Mouse (Mus musculus) urinary bladder, adult 2 months (tissue): ENCODE measurements around the gene Cyp4f40. TPM values are rescaled to one million over a fixed set of nuclear protein-coding genes. Genes with fewer than 3 reads are reported as not detected.
"Not testable (repeated sequence)": the region's sequence is repeated elsewhere in the genome, so short reads cannot be mapped to it uniquely, and the experiment has no call there.

Experiments used
- DNase-seq: peaks from one replicate; pipeline ENCODE4 v3.0.0; 2022; ENCODE audit warnings: low spot score
- polyA plus RNA-seq: library from polyadenylated mRNA; depleted of rRNA; stranded (reverse); fragments of >200 nt; gene quantifications from 2 replicates; pipeline ENCODE4 v1.2.3, GENCODE M21; 2012; rRNA removed

Cyp4f40 gene
- 0.19 and 0.50 TPM in 2 replicates for polyA plus RNA-seq

DNA sequence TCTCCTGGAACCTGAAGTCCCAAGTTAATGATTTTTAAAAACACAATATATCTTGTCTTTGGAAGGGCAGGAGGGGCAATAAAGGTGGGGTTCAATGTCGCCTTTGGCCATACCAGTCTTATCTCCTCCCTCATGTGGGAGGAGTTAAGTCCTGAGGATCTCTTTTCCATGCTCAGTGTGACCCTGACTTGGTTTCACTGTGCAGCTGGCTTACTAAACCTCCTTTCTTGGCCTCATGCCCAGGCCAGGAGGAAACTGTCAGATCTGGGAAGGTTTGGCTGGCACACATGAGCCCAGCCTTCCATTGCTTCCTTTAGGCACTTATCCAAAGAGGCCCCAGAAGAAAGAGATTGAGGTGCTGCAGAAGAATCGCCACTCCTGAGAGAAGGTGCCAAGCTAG is at the start of gene Cyp4f40:
Gene Cyp4f40, plus strand, starts transcription at position 189 of the 400 bp plus-strand sequence.
- no peak for DNase-seq

DNA sequence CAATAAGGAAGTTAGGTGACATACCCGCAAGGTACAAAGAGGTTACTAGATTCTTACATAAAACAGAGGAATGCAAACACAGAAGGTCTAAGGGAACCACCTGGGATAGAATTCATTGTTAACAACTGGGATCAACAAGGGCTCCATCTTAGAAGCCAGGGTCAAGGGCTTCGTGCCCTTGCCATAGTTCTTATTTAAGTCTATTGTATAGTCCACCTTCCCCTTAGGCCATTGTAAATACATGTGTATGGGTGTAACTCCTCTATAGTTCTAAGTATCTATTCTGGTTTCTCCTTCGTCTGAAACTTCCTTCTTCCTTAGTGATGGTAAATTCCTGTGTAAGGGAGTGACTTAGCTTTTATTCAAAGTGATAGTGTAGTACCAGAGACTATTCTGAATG is 48.5 kb upstream of the Cyp4f40 start:
- DNase-seq = not testable (repeated sequence)

DNA sequence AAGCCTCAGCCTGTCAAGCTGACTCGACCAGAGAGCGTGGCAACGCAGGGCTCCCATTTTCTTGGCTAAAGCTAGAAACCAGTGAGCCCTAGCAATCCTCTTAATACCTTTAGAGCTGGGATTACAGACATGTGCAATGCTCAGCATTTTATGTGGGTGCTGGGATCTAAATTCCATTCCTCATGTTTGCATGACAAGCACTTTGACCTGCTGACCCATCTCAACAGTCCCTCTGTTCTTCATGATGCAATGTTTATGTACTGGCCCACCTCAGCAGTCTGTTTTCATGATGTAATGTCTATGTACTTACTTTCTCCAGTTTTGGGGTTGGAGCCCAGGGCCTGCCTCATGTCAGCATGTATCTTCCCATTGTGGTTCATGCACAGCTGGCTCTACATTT is 47.8 kb upstream of the Cyp4f40 start:
- DNase-seq = no peak

DNA sequence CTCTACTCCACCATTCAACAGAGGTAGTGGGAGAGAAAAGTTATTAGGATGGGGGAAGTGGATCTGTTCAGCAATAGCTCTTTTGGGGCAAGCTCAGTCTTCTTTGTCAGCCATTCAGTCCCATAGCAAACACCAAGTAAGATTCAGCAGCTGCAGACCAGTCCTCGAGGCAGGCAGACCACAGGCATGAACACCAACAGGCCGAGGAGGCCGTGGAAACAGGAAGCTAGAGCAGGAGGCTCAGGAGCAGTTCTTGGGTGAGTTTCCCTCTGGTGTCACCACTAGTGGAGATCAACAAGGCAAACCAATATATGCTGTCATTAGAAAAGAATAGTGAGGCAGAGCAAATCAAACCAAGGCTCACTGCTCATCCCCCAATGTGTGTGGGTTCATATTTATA is 46.3 kb upstream of the Cyp4f40 start:
- no peak for DNase-seq

DNA sequence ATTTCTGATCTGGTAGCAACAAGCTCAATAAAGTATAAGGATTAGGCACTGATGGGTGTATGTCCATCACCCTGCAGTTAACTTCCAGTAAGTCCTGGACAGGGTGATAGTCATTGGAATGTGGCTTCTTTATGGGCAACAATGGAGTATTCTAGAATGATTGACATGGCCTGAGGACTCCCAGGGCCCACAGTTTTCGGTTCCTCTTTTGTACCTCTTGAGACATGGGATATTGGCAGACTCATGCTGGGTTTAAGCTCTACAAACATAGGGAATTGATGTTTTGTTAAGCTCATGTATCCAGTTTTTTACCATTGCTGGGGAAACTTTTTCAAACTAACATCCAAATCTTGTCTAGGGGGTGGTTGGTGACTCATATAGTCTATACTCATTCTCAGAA is 41.4 kb upstream of the Cyp4f40 start:
- no peak for DNase-seq

DNA sequence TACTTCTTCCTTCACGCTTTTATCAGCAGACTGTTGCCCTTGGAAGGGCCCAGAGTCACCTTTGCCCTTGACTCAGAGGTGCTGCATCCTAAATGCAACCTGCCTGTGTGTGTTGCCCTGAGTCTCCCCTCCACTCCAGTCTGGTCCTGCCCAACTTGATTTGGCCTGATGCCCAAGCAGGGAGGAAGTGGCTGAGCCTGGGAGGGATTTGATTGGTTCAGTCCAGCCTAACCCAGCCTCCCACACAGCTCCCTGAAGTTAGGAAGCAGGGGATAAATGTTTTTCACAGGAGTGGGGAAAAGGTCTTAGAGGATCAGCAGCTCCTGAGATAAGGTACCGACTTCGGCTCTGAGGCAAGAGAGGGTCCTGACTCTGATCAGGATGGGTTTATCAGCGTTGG is 37.7 kb upstream of the Cyp4f40 start, which contains the start of gene Cyp4f37:
Gene Cyp4f37, plus strand, starts transcription at position 292 of the 400 bp plus-strand sequence.
- DNase-seq = not testable (repeated sequence)

DNA sequence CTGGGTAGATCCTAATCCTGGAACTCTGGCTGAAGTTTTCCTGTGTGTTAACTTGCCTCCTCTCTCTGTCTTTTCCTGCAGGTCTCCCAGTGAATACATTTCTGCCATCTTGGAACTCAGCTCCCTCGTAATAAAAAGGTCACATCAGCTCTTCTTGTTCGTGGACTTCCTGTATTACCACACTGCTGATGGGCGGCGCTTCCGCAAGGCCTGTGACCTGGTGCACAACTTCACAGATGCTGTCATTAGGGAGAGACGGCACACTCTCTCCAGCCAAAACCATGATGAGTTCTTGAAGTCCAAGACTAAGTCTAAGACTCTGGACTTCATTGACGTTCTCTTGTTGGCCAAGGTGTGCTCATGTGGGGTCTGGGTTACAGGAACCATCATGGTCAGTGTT is 29.0 kb upstream of the Cyp4f40 start:
- DNase-seq = not testable (repeated sequence)

DNA sequence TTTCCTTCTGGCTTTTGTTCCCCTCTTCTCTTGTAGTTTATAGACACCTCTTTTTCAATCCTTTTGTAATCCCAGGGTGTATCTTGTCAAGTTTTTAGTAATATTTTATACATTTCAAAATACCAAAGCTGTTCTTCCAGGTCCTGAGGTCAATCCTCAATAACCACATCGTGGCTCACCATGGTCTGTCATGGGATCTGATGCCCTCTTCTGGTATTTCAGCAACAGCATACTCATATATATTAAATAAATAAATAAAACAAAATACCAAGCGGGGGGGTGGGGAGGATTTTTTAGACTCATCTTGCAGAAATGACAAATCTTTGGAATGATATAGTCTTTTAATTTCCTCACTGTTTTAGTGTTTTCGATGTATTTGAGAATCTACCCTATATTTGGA is 26.8 kb upstream of the Cyp4f40 start:
- DNase-seq = no peak

DNA sequence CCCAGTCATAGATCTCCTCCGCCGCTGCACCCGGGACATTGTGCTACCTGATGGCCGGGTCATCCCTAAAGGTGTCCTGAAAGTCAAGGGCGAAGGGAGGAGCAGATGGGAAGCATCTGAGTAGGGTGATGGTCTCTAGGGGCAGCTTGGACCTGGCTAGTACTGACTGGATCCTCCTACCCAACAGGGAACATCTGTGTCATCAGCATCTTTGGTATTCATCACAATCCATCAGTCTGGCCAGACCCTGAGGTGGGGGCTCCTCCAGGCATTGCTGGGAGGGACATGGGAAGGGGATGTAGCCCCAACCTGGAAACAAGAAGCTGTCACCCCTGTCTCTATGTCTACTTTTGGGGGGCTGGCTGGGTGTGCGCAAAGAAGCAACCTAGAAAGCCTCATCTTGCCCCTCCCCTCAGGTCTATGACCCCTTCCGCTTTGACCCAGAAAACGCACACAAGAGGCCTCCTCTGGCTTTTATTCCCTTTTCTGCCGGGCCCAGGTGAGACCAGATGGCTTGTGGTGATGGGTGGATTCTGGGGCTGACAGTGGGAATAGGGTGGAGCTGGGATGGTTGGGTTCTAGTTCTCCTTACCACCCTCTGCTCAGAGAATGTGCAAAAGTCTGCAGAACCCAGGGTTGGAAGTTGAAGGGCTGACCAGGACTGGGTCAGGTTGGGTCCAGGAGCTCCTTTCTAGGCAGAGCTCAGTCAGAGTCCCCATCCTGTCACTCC is 24.3 kb upstream of the Cyp4f40 start:
- DNase-seq = not testable (repeated sequence)

DNA sequence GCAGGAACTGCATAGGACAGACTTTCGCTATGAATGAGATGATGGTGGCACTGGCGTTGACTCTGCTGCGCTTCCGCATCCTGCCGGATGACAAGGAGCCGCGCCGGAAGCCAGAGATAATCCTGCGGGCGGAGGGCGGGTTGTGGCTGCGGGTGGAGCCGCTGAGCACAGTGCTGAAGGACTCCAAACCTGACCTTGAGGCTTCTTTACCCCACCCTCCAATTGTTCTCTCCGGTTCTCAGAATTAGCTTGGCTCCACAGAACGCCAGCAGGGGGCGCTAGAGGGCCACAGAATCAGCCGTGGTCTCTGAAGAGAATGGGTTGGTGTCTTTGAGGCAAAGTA is 23.8 kb upstream of the Cyp4f40 start:
- DNase-seq = peak; percentile 79

DNA sequence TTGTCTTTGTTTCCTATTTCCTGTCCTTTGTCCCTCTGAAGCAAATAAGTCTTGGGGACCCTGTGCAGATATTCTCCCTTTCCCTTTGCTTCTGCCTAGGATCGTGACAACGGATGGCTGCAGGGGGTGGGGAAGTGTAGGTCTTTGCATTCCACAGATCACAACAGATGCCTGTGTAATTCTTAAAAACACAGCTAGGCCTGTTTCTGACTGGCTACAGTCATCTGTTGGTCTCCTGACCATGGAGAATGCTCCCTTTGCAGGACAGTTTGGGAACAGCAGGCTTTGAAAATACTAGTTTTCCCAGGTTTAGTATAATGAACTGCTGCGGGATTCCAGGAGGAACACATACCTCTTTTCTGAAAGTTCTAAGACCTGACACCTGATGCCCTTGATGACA is 22.4 kb upstream of the Cyp4f40 start:
- no peak for DNase-seq

DNA sequence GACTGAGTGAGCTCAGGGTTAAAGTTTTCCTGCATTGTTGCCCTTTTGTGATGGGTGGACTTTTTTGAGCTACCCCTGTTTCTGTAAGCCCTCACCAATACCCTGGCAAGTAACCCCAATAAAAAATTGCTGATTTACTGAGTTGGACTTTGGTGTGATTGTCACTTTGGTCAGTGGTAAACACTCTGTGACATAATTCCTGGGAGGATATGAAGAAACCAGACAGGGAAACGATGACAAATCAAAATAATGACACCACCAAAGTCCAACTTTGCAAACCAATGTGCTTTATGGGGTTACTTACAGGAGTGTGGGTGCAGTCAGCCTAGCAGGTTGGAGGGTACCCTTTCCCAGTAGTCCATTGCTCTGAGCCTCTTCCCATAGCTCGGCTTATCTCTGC is 21.5 kb upstream of the Cyp4f40 start:
- no peak for DNase-seq

DNA sequence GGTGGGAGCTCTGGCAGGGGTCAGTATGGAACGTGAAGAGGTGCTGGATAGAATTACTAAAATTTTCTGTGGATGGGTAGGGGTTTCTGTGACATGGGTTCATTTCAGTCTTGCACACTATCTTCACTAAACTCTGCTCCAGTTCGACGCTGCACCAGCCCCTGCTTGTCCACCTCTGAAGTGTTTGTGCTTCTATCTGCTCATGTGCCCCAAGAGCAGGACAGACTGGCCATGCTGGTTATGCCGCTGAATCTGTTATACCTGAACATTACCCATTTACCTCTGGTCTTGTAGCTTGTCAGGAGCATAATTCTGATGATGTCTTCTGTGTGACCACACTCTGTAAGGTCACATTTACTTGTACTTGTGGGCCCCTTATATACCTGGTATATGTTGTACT is 12.1 kb upstream of the Cyp4f40 start:
- no peak for DNase-seq

DNA sequence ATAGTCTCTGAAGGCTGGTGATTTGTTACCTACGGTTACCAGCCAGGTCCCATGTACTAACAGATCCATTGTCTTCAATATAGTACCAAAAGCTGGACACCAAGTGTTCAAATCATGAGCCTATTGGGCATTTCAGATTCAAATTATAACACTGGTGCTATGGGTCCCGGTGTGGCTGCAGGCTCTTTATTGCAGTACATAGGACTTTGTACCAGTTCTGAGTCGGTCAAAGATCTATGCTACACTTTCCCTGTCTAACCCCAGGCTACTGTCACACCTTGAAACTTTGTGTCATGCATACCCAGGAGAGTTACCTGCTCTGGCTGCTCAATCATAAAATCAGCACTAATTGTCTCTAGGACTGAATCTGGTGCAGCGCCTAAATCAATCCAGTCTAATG is 4.8 kb upstream of the Cyp4f40 start:
- DNase-seq = no peak

DNA sequence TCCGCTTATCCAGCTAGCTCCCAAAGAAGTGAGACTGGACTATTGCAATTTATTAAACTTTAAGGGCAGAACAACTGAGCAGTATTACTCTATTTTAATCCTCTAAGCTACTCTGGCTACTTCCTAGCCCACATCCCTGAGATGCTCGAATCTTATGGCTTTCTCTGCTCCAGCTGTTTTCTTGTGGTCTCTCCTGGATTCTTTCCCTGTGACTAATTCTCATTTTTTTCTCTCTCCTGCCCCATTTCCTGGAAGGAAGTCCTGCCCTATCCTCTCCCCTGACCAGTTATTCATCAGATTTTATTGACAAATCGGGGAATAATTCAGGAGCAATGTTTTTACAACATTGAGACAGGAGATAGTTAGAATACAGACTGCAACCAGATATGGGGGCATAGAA is 1.7 kb upstream of the Cyp4f40 start:
- no peak for DNase-seq

DNA sequence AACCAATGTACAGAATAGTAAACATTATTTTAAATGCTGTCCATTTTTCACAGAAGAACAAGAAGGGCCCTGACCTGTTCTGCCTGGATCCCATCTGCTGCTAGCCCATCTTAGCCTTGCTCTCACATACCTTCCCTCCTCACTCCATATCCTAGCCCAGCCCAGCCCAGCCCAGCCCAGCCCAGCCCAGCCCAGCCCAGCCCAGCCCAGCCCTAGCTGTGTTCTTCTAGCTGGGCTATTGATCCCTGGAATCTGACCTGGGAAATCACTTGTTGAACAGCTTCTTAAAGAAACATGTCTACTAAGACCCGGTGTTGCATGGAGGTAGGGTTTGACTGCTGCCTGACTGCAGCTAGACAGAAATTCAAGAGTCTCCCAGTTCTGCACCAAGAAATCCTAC is 454 bp upstream of the Cyp4f40 start:
- DNase-seq = no peak

DNA sequence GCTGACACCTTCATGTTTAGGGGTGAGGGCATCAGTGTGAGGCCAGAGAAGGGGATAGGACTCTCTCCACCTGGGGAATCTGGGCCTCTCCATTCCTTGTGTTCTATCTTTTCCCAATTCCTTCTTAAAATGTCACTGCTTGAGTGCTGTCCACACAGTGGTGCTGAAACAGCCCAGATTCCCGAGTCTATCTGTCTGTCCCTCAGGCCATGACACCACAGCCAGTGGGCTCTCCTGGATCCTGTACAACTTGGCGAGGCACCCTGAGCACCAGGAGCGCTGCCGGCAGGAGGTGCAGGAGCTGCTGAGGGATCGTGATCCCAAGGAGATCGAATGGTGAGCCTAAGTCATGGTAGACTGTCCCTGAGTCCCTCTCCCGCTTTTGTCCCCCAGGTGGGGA is 15.3 kb downstream of the Cyp4f40 start:
- no peak for DNase-seq

DNA sequence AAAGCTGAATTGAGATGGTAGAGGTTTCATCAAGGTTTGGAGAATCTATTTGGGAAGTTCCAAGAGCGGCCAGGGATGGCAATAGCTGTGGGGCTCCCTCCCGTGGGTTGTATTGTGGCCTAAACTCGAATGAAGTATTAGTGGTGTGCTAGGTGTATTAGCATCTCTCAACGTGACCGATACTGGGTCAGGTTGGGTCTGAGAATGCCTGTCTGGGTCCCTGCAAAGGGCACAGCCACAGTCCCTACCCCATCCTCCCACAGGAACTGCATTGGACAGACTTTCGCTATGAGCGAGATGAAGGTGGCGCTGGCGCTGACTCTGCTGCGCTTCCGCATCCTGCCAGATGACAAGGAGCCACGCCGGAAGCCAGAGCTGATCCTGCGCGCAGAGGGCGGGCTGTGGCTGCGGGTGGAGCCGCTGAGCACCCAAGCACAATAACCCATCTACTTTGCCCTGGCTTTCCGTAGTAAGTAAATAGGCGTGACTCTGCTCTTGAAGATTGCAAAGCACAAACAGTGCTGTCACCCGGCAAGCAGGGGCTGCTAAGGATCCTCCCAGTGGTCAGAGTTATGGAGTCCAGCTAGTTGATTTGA is 17.4 kb downstream of the Cyp4f40 start:
- no peak for DNase-seq

DNA sequence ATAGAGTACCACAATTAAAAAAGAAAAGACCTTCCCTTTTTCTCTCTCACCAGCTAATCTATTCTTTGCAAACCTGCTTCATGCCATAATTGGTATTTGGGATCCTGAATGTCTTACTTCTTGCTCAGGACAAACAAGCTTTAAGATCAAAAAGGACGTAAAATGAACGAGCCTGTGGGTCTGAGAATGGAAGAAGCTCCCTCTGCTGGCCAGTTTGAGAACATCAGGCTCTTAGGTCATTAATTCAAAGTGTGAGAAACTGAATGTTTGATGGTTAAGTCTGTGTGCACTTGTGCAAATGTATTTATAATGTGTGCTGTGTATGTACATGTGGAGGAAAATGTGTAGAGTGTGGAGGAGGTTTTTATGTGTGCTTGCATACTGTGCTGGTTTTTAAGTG is 21.7 kb downstream of the Cyp4f40 start:
- no peak for DNase-seq

DNA sequence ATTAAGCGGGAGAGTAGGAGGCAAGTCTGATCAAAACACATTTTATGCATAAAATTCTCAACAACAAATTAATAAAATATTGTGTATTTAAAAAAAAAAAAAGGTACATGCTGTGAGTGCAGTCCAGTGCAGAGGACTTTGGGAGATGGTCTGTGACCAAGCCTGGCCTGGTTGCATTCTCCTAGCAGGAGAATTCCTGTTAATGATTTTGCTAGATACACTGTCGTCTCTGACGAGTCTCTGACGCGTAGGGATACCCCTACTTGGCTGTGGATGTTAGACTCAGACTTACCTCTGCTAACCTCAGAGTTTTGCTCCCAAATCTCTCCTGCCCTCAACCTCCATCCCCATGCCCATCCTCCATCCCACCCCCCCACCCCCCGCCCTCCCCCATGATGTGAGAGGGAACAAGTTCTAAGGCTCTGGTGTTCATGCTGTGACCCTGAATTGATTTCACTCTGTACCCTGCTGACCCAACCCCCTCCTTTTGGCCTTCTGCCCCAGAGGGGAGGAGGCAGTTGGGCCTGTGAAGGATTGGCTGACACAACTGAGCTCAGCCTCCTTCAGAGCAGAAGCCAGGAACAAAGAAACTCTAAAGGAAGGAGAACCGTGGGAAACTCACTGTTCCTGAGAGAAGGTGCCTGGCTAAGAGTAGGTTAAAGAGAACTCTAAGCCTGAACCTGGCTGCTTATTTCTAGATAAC is 26.5 kb downstream of the Cyp4f40 start, which contains the start of gene Cyp4f15:
Gene Cyp4f15, plus strand, starts transcription at position 580 of the 703 bp plus-strand sequence.
- no peak for DNase-seq

DNA sequence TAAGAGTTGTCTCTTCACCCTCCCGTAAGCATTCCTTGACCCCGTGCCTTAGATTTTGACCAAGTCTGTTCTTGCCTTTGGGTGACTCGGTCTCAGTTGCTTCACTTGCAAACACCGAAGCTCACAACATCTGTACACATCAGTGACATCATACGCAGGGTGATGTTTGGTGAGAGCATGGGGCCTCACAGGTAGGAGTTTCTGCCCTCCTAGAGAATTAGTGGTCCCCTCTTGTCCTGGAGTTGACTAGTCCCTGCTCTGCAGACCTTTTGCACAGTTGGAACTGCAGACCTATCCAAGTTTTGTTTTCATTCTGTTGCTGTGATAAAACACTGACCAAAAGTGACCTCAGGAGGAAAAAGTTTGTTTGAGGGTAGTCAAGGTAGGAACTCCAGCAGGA is 28.0 kb downstream of the Cyp4f40 start:
- no peak for DNase-seq

DNA sequence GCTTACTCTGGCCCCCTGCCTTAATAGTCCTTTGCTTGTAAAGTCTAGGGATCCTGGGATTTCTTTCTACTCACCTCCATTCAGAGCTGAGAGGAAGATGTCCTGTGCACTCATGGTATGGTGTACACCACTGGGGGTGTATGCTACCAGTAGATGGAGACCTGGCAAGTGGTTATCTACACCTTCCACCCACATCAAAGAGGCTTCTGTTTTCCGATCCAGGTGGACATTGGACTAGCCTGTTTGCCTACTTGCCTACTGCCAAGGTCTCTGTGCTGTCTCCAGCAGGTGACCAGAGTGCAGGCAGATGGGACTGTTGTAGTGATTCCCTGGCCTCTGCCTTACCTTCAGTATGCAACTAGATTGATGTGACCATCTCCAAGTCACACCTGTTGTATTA is 32.3 kb downstream of the Cyp4f40 start:
- DNase-seq = no peak

DNA sequence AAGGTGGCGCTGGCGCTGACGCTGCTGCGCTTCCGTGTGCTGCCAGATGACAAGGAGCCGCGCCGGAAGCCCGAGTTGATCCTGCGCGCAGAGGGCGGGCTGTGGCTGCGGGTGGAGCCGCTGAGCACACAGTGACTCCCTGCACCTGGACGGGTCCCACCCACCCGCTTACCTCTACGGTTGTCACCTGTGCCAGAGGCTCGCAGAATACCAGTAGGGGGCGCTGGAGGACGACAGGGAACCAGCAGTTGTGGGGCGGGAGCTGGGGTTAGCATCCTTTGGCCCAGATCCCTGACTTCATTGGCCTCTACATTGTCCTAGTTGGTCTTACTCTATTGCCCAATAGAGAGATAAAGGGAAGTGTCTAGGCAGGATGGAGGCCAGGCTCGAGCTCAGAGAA is 44.1 kb downstream of the Cyp4f40 start:
- no peak for DNase-seq
